Mouse (Mus musculus) hematopoietic stem cell, adult 5-6 weeks (primary cell): ENCODE measurements around the gene Ap1s3. TPM values are rescaled to one million over a fixed set of nuclear protein-coding genes. Genes with fewer than 3 reads are reported as not detected.

Experiments
- total RNA-seq: library from RNA; stranded (forward); fragments of 172-1452, 232-1000 nt; gene quantifications from 2 replicates; pipeline ENCODE4 v1.2.3, GENCODE M21; 2017

The Ap1s3 gene
- total RNA-seq, 1 experiment from 2014 or later, result 9.7 TPM

Other genes starting within 250 kb of the Ap1s3 start
- gene Scg2, start 231.9 kb downstream of the Ap1s3 start, total RNA-seq, result not detected in 2 replicates
- gene Mrpl44, start 104.0 kb upstream of the Ap1s3 start, total RNA-seq, result 31.3 and 42.9 TPM in 2 replicates
- gene Wdfy1, start 104.2 kb upstream of the Ap1s3 start, total RNA-seq, result 14.3 and 31.8 TPM in 2 replicates
- gene Serpine2, start 189.2 kb upstream of the Ap1s3 start, total RNA-seq, result 2.9 and 8.3 TPM in 2 replicates